Mouse (Mus musculus) MEL-GATA-1-ER (cell line): ENCODE measurements around the gene Comt.

ENCODE experiments used
- DNase-seq: peaks from one replicate; pipeline ENCODE4 v3.0.0-alpha.2; 2012; ENCODE audit warnings: low read depth; ENCODE audit errors: extremely low read depth

Comt gene

DNA sequence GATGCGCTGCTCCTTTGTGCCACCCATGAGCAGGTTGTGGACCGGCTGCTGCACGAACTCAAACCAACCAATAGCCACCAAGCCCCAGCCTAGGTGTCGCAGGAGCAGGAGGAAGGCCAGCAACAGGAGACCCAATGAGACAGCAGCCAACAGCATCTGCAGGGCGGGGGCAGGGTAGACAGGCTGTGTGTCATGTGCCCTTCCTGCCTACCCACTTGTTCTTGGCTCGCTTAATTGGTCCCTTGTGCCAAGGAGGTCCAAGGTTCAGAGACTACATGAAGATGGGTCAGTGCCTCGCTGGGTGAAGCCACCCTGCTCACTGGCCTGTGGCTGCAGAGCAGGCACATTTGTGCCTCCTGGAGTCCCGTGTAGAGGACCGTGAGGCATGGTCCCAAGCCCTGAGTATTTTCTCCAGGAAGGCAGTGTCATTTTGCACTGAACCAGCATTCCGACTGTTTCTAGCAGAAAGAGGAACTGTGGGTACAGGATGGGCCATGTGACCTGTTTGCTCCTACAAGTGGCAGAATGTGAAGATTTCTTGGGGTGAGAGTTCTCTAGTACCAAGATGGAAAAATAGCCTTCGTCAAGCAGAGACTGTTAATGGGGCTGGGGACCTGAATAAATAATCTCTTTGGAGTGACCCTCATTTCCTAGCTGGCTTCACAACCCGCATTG lies 14.7 kb downstream of the Comt start:
- no peak for DNase-seq

DNA sequence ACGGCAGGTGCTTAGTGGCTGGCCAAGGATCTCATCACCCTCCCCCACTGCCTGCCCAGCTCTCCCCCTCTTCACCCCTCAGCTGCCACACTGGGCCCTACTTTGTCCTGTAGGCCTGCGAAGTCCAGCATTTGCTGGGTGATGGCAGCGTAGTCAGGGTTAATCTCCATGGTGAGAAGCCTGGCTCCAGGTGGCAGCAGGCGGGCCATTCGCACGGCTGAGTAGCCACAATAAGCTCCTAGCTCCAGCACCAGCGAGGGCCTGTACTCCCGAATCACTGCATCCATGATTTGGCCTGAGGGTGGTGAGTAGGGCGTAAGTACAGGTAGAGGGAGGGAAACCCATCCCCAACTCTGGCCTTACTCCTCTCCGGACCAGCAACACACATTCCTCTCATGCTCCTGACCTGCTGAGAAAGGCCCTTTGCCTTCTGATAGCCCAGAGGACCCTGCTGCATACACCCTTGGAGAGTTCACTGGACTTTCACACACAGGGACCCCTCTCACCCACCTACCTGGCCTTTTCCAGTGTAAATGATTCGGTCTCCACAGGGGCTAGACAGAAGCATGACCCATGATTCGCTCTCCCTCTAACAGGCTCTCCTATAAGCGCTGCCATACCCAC lies 15.5 kb downstream of the Comt start:
- no peak for DNase-seq

DNA sequence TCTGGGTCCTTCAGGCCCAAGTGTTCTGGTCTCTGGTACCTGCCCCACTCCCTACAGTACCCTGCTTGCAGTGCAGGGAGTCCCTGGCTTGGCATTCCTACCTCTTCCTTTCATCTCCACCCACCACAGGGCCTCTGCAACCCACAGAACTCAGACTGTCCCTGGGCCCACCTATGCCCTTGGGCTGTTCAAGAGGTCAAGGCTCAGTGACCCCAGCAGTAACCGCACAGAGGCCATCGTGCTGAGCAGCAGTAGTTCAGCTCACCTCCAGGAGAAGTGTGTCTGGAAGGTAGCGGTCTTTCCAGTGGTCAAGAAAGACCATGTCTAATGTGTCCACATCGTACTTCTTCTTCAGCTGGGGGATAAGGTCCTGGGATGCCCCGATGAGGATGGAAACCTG lies 16.2 kb downstream of the Comt start:
- DNase-seq: no peak

GRCm38 (mm10) chr16:18409776-18410175 lies 16.9 kb downstream of the Comt start:
- no peak for DNase-seq

DNA sequence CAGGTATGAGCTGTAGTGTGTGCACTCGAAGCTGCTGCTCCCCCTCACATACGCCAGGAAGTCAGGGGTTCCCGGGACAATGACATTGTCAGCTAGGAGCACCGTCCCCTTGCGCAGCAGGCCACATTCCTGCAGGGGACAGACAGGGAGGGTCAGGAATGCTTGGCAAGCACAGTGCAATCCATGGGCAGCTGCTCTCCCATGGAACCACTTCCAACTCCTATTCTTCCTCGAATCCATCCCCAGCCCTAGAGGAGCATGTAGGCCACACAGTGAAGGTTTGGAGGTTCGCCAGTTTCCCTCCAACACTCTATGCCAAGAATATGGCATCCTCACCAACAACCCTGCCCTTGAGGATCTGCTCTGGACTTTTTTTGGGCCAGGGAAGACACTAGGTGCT lies 18.7 kb downstream of the Comt start:
- no peak for DNase-seq

GRCm38 (mm10) chr16:18406293-18406692 lies 20.4 kb downstream of the Comt start:
- DNase-seq: no peak

DNA sequence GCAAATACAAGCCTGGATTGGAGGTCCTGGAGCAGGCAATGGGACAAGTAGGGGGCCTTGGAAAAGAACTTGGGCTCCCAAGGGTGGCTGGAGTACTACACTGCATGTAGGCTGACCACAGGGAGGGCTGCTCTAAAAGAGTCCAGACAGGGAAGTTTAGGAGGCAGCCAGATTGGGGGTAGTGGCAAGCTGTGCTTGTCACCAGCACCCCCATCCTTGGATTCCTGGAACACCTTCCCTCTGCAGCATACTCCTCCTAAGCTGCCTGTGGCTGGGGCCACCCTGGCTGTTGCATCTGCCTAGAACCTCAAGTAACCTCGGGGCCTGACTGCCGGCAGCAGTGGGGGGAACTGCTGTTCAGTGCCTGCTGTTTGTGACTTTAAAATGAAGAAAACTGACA lies 20.8 kb downstream of the Comt start:
- no peak for DNase-seq

DNA sequence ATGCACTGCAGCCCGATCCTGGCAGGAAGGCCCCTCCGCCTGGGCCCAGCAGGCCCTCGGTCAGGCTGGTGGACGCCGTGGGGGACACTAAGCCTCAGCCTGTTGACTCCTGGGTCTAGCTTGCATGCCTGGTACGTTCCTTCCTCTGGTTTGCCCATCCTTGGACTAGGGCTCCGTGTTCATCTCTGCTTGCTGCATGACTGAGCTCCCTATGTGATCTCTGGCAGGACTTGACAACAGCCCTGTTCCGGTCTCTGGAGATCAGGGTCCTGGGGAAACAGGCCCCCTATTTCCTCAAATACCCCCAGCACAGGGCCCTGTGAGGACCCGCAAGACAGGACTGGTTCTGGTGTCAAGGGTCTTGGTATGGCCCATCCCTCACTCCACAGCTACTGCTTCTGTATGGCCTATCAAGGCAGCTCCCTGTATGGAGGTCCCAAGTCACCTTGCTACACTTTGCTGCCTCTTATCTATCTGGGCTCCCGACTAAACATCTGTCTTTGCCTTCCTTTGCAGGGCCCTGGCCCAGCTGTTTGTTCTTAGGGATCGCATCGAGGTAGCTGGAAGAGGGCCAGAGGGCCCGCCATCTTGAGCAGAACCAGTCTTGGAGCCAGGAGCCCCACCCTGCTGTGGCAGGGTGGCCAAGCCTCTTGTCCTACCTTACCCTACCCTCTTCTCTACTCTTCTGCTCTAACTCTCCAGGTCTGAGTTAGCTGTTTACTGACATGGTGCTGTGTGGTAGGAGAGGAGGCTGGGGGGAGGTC lies 21.4 kb downstream of the Comt start:
- DNase-seq: no peak

DNA sequence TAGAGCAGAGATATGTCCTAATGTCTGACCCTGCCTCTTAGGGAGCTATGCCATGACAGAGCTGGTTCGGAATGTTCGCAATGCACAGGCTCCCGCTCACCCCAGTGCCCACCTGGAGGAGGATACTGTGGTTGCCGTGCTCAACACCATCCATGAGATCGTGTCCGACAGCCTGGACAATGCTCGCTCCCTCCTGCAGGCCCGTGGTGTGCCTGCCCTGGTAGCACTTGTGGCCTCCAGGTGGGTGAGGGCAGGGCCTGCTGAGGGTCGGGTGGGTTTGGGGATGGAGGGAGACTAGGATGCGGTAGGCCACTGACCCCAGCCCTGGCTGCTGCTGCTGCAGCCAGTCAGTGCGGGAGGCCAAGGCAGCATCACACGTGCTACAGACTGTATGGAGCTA lies 23.4 kb downstream of the Comt start:
- DNase-seq: no peak

- no peak for DNase-seq
Measured at GRCm38 (mm10) chr16:18400472-18401216, 26.0 kb downstream of the Comt start.

DNA sequence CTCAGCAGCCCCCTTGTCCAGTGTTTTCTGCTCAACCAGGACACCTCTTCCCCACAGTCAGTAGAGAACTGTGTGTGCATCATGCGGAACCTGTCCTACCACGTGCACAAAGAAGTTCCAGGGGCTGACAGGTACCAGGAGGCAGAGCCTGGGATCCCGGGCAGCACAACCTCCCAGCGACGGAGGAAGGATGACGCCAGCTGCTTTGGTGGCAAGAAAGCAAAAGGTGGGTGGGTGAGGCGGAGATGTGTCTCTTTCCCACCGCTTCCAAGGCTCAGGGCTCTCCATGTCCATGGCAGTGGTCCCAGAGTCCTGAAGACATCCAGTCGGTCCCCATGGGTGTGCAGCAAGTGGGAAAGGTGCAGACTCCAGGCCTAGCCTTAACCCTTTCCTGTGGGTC lies 26.6 kb downstream of the Comt start:
- no peak for DNase-seq

GRCm38 (mm10) chr16:18396791-18397621 lies 29.6 kb downstream of the Comt start:
- no peak for DNase-seq

DNA sequence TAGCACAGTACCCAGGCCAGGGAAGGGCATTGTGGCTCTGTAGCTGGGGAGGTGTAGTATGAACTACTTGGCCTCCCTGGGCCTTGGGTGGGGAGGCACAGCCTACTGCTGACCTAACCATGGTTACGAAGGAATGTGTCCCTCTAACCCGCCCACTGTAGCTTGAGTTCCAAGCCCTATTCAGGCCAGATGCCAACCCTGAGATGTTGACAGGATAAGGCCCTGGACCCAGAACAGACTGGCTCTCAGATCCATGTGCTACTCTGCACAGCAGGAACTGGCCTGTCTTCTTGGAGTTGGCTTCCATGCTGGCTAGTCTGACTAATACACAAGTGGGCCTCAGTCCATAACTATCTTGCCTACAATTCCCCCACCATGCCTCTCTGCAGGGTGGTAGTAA lies 30.5 kb downstream of the Comt start:
- no peak for DNase-seq

GRCm38 (mm10) chr16:18395620-18396036 lies 31.0 kb downstream of the Comt start:
- no peak for DNase-seq

GRCm38 (mm10) chr16:18394777-18395619 lies 31.7 kb downstream of the Comt start:
- no peak for DNase-seq

DNA sequence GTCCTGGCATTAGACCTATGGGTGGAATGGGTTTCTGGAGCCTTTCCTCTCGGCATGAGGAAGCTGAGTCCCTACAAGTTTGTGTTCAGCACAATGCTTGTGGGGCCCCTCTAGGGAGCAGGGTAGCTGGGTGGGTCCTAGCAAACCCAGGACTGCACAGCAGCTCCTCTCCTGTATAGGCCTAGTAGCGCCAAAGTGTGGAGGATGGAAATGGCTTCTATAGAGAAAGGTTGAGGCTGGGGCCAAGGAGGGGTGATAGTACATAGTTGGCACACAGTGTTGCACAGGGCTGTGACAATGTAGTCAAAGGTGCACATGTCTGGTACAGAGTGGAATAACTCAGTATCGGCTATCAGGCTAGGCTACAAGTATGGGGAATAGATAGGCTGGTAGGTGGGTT lies 32.6 kb downstream of the Comt start:
- no peak for DNase-seq

DNA sequence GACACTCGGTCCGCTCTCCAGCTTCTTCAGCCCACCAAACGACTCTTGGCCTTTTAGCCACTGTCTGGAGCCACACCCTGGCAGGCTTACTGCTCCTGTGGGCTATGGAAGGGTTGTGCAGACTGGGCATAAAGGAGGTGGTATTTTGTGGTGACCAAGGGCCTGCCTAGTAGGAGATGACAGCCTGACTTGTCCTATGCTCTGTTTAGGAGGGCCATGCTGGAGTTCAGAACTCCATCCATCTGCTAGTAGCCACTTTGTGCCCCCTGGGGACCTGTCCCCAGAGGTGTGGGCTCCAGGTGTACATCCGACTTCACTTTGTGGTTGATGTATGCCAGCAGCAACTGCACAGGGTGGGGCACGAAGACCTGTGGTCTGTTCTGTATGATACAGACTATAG lies 33.1 kb downstream of the Comt start:
- no peak for DNase-seq

DNA sequence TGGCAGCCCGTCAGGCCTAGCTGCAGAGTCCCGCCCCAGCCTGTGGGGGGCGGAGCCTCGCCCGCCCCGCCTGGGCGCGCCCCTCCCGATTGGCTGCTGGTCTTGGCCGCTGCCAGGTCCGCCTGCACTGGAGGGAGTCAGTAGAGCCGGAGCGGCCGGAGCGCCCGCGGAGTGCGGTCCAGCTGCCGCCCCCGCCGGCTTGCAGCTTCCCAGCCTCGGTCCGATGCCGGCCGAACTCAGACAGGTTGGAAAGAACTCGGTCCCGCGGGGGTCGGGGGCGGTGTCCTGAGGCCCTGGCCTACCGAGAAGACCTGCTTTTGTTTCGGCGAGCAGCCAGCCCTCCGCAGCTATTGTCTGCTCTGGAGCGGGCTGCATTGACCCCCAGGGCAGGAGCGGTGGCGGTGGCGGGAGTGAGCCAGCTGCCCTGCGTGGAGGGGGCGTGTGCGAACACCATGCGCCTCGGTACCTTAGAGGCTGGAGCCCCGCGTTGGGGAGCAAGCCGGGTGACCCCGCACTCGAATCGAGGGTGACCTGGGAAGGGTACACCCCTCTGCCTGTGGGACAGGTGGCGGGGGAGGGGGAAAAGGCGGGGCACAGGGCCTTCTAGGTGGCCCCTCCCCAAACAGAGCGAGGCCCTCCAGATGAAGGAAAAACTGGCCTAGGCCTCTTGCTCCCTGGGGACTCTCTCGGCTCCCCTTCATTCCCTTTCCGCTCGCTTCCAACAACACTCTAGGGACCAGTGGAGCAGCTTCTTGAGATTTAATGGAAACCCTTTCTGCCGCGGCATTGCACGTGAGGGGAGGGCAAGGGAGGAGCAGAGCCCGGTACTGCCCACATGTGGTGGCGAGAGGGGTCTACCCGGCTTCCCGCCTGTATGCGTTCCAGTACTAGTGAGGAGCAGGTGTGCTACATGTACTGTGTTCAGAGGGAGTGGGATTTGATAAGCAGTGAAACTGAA lies 33.9 kb downstream of the Comt start:
- DNase-seq: peak; percentile 53

- no peak for DNase-seq
Measured at GRCm38 (mm10) chr16:18391728-18392127, 34.9 kb downstream of the Comt start.
